Mouse (Mus musculus) kidney, adult 2 months (tissue): ENCODE results near the gene 4930544D05Rik. TPM values are rescaled to one million over a fixed set of nuclear protein-coding genes. Genes with fewer than 3 reads are reported as not detected.

Source experiments
- DNase-seq: peaks from one replicate; pipeline ENCODE4 v3.0.0; 2021
- H3K27ac ChIP-seq: fragments of 200-500 bp; 2 replicates; pipeline ENCODE4 v1.5.1; 2012; ENCODE audit warnings: low read depth, low read length, control low read depth, inconsistent platforms; ENCODE audit not compliant: insufficient read depth
- H3K27me3 ChIP-seq: fragments of 200-500 bp; replicated peaks from 2 replicates; pipeline ENCODE4 v1.6.1; 2012; ENCODE audit warnings: mild to moderate bottlenecking, moderate library complexity, low read length, inconsistent platforms; ENCODE audit not compliant: control insufficient read depth, insufficient read depth
- H3K36me3 ChIP-seq: fragments of 200-500 bp; 2 replicates; pipeline ENCODE4 v1.6.1; 2012; ENCODE audit warnings: mild to moderate bottlenecking, moderate library complexity, low read length, inconsistent platforms; ENCODE audit not compliant: control insufficient read depth, insufficient read depth
- H3K4me1 ChIP-seq: fragments of 200-500 bp; 2 replicates; pipeline ENCODE4 v1.6.1; 2011; ENCODE audit warnings: low read length; ENCODE audit not compliant: control insufficient read depth, insufficient read depth
- H3K4me3 ChIP-seq: fragments of 200-500 bp; 2 replicates; pipeline ENCODE4 v1.5.1; 2011; ENCODE audit warnings: mild to moderate bottlenecking, low read depth, low read length, control low read depth; ENCODE audit not compliant: insufficient read depth
- CTCF ChIP-seq: fragments of 200-500 bp; conservative IDR thresholded peaks from 2 replicates; pipeline ENCODE4 v1.5.1; 2011; ENCODE audit warnings: low read depth, mild to moderate bottlenecking, control low read depth, low read length, moderate library complexity, mixed read lengths; ENCODE audit not compliant: insufficient read depth, insufficient read length
- POLR2A ChIP-seq: fragments of 200-500 bp; IDR thresholded peaks from one replicate; pipeline ENCODE4 v1.6.1; 2011; ENCODE audit warnings: low read depth, low read length, control low read depth
- WGBS: fragments of 180-500 bp; shearing (Covaris S2); methylation state at CpG from one replicate; pipeline ENCODE4 v1.1.7; 2018; 5-methylcytosine and 5-hydroxymethylcytosine counted together
- polyA plus RNA-seq: library from polyadenylated mRNA; depleted of rRNA; stranded (reverse); fragments of >200 nt; gene quantifications from 2 replicates; pipeline ENCODE4 v1.2.3, GENCODE M21; 2012

The 4930544D05Rik gene
- polyA plus RNA-seq, 1 experiment, result not detected

DNA sequence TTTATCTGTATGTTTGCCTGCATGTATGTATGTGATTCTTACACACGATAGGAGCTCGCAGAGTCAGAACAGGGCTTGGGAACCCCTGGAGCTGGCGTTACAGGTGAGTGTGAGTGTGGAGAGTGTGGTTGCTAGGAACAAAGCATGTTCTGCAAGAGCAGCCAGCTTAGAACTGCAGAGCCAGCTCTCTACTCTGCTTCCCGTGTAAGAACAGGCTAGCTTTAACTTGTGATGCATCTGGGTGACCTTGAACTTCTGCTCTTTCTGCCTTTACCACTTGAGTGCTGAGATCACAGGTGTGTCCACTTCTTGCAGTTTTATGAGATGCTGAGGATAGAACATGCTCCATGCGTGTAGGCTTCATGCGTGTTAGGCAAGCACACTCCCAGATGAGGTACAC, 36.7 kb upstream of the 4930544D05Rik start:
- TF ChIP-seq POLR2A (no peak), CTCF (no peak)
- Histone ChIP-seq H3K27me3 (no peaks in the 10 kb centered on the region), H3K4me1 (peaks cover 36% of the 10 kb centered on the region), H3K36me3 (no peaks in the 10 kb centered on the region), H3K4me3 (no peak overlapping the region), H3K27ac (no peak overlapping the region)
- 72% methylated on average over 6 of the region's 6 CpGs for WGBS
- DNase-seq, result no peak

DNA sequence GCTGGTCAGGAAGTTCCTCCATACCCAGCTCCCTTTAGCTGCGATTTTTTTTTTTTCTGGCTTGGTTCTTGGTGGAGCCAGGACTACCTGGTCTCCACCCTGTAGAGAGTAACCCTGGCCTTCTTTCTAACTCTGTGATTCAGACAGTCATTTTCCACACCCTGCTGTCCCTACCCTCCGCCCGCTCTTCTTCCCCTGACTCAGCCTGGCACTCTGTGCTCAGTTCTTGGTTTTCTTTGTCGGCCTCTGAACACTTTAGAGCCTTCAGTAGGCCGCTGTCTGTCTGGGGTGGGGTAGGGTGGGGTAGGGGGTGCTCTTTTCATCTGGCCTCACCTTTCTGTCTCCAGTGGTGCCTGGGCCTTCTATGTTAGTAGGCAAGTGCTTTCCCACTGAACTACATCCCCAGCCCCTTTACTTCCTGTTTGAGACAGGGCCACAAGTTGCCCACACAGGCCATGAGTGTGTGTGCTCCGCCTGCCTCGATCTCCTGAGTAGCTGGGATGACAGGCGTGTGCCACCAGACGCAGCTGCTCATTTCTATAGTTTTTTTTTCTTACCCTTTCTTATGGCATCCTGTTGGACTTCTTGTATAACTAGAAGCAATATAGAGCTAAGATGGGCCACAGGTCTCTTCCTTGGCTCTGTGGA, 35.8 kb upstream of the 4930544D05Rik start:
- WGBS, result 71% methylated on average over 9 of the region's 9 CpGs
- Histone ChIP-seq H3K4me3 (no peak overlapping the region), H3K27ac (no peak overlapping the region), H3K27me3 (no peaks in the 10 kb centered on the region), H3K4me1 (peaks cover 36% of the 10 kb centered on the region), H3K36me3 (no peaks in the 10 kb centered on the region)
- no peak for DNase-seq
- no peak for TF ChIP-seq POLR2A
- TF ChIP-seq CTCF, result no peak

DNA sequence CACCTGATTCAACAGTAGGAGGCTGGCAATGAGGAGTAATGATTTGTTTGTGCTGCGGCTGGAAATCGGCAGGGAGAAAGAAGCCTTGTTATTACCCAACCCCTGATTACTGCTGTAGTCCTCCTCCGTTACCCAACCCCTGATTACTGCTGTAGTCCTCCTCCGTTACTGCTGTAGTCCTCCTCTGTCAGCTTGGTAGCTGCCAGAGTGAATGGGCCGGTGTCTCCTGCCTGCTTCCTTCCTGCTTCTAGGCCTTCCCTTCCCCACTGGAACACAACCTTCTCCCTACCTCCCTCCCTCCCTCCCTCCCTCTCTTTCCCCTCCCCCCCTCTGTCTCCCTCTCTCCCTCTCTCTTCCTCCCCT, 35.3 kb upstream of the 4930544D05Rik start:
- Histone ChIP-seq H3K27ac (no peak overlapping the region), H3K27me3 (no peaks in the 10 kb centered on the region), H3K4me1 (peaks cover 35% of the 10 kb centered on the region), H3K36me3 (no peaks in the 10 kb centered on the region), H3K4me3 (no peak overlapping the region)
- WGBS, result 34% methylated on average over 5 of the region's 5 CpGs
- no peak for TF ChIP-seq CTCF
- no peak for DNase-seq

DNA sequence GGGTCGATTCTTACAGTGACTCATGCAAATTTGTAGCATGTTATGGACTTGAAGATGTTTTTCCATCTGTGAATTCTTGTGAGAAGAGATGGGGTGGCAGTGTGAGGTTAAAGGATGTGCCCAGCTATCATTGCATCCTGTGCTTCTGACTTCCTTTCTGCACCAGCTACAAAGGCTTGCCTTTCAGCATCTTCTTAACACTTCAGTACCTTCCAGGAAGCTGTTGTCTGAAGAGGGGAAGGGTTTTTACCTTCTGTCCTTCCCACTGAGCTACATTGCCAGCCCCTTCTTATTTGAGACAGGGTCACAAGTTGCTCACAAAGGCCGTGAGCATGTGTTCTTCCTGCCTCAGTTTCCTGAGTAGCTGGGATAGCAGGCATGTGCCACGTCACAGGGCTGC, 34.7 kb upstream of the 4930544D05Rik start:
- DNase-seq, result no peak
- H3K4me1 ChIP-seq, result peaks cover 40% of the 10 kb centered on the region
- 67% methylated on average over 3 of the region's 3 CpGs for WGBS
- H3K27ac ChIP-seq, result no peak overlapping the region
- H3K27me3 ChIP-seq, result no peaks in the 10 kb centered on the region
- TF ChIP-seq POLR2A (no peak), CTCF (no peak)
- no peak overlapping the region for H3K4me3 ChIP-seq
- no peaks in the 10 kb centered on the region for H3K36me3 ChIP-seq

DNA sequence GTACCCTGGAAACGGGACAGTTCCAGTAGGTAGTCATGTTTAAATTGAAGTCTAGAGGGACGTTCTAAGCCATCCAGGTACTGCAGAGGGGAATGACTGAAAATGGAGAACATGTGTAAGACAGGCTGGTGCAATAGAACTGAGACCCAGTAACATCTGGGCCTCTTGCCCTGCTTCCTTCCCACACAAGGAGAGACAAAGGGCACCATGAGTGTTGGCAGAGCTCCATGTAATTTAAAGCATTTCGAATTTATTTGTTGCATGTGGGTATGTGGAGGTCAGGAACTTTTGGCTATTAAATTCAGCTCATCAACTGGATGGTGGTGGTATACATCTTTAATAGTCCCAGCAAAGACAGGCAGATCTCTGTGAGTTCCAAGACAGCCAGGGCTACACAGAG, 33.5 kb upstream of the 4930544D05Rik start:
- peaks cover 44% of the 10 kb centered on the region for H3K4me1 ChIP-seq
- WGBS, result 21% methylated on average over 3 of the region's 3 CpGs
- no peak overlapping the region for H3K27ac ChIP-seq
- H3K4me3 ChIP-seq, result no peak overlapping the region
- TF ChIP-seq CTCF, result no peak
- TF ChIP-seq POLR2A, result no peak
- H3K36me3 ChIP-seq, result no peaks in the 10 kb centered on the region
- DNase-seq, result peak; percentile 19
- no peaks in the 10 kb centered on the region for H3K27me3 ChIP-seq

DNA sequence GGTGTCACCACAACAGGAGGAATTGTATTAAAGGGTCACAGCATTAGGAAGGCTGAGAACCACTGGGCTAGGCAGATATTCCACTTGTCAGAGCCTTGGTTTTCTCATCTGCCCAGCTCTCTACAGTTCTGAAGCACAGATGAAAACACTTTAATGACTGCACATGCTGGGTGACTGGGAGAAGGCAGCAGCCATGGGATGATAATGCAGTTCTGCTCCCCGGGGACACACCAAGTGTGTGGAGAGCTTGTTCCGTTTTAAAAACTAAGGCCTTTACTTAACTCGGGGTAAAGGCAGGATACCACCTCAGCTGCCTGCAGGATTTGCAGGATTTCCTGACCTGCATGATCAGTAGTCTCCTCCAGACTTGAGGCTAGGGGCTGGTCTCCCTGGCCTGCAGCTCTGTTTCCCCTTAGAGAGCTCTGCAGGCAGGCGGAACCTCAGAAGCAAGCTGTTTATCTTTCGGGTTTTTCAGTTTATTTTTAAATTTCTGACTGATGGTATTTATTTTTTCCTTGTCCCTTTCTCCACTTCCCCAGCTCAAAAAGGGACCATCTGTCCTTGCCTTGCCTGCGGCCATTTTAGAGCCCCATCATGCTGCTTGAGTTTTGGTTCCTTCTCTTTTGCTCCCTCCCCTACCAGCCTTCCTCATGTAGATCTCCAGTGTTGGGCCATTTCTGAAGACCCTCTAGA, 32.5 kb upstream of the 4930544D05Rik start:
- Histone ChIP-seq H3K4me3 (no peak overlapping the region), H3K27me3 (no peaks in the 10 kb centered on the region), H3K27ac (0 out of 2 replicates have a peak overlapping the region, but pooled peaks have one; percentile 9), H3K4me1 (peaks cover 45% of the 10 kb centered on the region), H3K36me3 (no peaks in the 10 kb centered on the region)
- DNase-seq, result no peak
- 53% methylated on average over 6 of the region's 6 CpGs for WGBS
- TF ChIP-seq CTCF, result no peak

DNA sequence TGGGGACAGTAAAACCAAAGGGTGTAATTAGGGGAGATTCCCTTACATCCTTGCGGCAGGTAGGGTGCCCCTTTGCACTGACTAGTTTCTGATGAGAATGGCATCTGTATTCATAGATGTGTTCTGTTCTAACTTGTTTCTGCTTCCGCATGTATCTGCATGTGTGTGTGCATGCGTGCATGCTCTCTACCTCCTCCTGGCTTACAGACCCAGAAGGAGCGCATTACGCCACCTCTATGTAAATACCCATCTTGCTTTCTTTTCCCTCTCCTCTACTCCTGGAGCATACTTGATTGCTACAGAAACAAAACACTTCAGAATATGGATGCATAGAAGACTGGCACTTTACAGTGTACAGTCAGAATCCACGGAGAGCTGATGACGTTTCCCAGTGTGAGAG, 31.9 kb upstream of the 4930544D05Rik start:
- TF ChIP-seq CTCF (no peak), POLR2A (no peak)
- Histone ChIP-seq H3K4me3 (no peak overlapping the region), H3K27ac (no peak overlapping the region), H3K4me1 (peaks cover 46% of the 10 kb centered on the region), H3K36me3 (no peaks in the 10 kb centered on the region), H3K27me3 (no peaks in the 10 kb centered on the region)
- 82% methylated on average over 7 of the region's 7 CpGs for WGBS
- DNase-seq, result no peak
